ENCODE assay signal across 22 mouse cellular contexts in genomic region chr5:73364107-73364864, GRCm38 (mm10). TPM values are rescaled to one million over a fixed set of nuclear protein-coding genes. Genes with fewer than 3 reads are reported as not detected.
DNase-seq lines count a peak whose midpoint lies in the region; ATAC-seq and TF ChIP-seq lines count a peak whose summit lies in the region.
"Had no signal": no experiment of that assay in that cellular context is flagged by ENCODE, and none has a peak within 500 bp of the region (broad histone marks: within the 10 kb centered on the region; RNA-seq: fewer than 3 reads in every experiment).

No protein-coding gene starts in this region.

- DNase-seq in heart, postnatal 0 days (ENCODE audit: low spot score): peak; percentile 18
- no peak for DNase-seq in heart, embryonic 10.5 days (ENCODE audit: low spot score)
- DNase-seq in liver, embryonic 14.5 days (ENCODE audit: low read depth in 3 of 3, low spot score in 3 of 3): peak; percentile 69 to 72 (median 69)
- no peak for DNase-seq in left cerebral cortex, adult 9 months (ENCODE audit: low spot score in 2 of 2)
- DNase-seq in right cerebral cortex, adult 2 months (ENCODE audit: low spot score in 2 of 2): no peak
- DNase-seq: adrenal gland, postnatal 14 days; cerebellum, postnatal 14 days; forebrain, postnatal 0 days; gastrocnemius, postnatal 14 days; kidney, adult 18-20 months; kidney, postnatal 36 days; thymus, postnatal 25 days had no signal

- H3K27me3 ChIP-seq in heart, postnatal 0 days (ENCODE audit: control insufficient read depth, insufficient read depth, low read length): no peaks in the 10 kb centered on the region
- H3K27me3 ChIP-seq in heart, embryonic 10.5 days (ENCODE audit: insufficient read depth, poor library complexity, severe bottlenecking): no peaks in the 10 kb centered on the region
- H3K27me3 ChIP-seq in liver, embryonic 14.5 days (ENCODE audit: control insufficient read depth, insufficient read depth, low read length): peaks cover 2% of the 10 kb centered on the region; the same call in 1 of the 2 replicates
- H3K27me3 ChIP-seq: heart, embryonic 15.5 days; lung, embryonic 15.5 days; neural tube, embryonic 12.5 days had no signal

- H3K4me2 ChIP-seq in heart, postnatal 0 days (ENCODE audit: low read depth, low read length): no peak overlapping the region
- H3K4me2 ChIP-seq in liver, embryonic 14.5 days (ENCODE audit: low read depth): peak overlapping the region; percentile 64
- H3K4me2 ChIP-seq: heart, embryonic 15.5 days; hindbrain, embryonic 13.5 days; lung, embryonic 15.5 days; neural tube, embryonic 12.5 days had no signal

- H3K9ac ChIP-seq in heart, postnatal 0 days (replicated peaks; ENCODE audit: low read depth, low read length): no peak overlapping the region
- H3K9ac ChIP-seq in liver, embryonic 14.5 days (replicated peaks): peak overlapping the region; percentile 48
- H3K9ac ChIP-seq: forebrain, postnatal 0 days; heart, embryonic 15.5 days; hindbrain, embryonic 13.5 days; lung, embryonic 15.5 days; neural tube, embryonic 12.5 days had no signal

- H3K4me1 ChIP-seq in heart, postnatal 0 days (ENCODE audit: control insufficient read depth, insufficient read depth): peaks cover 7% of the 10 kb centered on the region; the same call in 1 of the 2 replicates
- H3K4me1 ChIP-seq in heart, embryonic 10.5 days: peaks cover 11% of the 10 kb centered on the region
- H3K4me1 ChIP-seq in liver, embryonic 14.5 days (replicated peaks; ENCODE audit: control insufficient read depth in 2 of 2, insufficient read depth in 2 of 2, low read length in 1 of 2): peaks cover 31 to 34% of the 10 kb centered on the region in 2 experiments

- WGBS in heart, postnatal 0 days: 78% methylated on average over 2 of the region's 2 CpGs
- WGBS in heart, embryonic 10.5 days: 77% methylated on average over 2 of the region's 2 CpGs
- WGBS in liver, embryonic 14.5 days (ENCODE audit: insufficient replicate concordance): 79% methylated on average over 2 of the region's 2 CpGs

- no peaks in the 10 kb centered on the region for H3K36me3 ChIP-seq in heart, postnatal 0 days (replicated peaks; ENCODE audit: control insufficient read depth, insufficient read depth, low read length)
- H3K36me3 ChIP-seq in heart, embryonic 10.5 days: no peaks in the 10 kb centered on the region
- no peaks in the 10 kb centered on the region for H3K36me3 ChIP-seq in liver, embryonic 14.5 days (replicated peaks; ENCODE audit: control insufficient read depth, insufficient read depth, low read depth)
- H3K36me3 ChIP-seq: heart, embryonic 15.5 days; hindbrain, embryonic 13.5 days; lung, embryonic 15.5 days; neural tube, embryonic 12.5 days had no signal

- H3K9me3 ChIP-seq in heart, postnatal 0 days (replicated peaks; ENCODE audit: control insufficient read depth, low read length): no peaks in the 10 kb centered on the region
- H3K9me3 ChIP-seq in heart, embryonic 10.5 days: no peaks in the 10 kb centered on the region
- no peaks in the 10 kb centered on the region for H3K9me3 ChIP-seq in liver, embryonic 14.5 days (ENCODE audit: control insufficient read depth, low read length)
- H3K9me3 ChIP-seq: heart, embryonic 15.5 days; hindbrain, embryonic 13.5 days; lung, embryonic 15.5 days; neural tube, embryonic 12.5 days had no signal

- H3K27ac ChIP-seq in heart, postnatal 0 days (ENCODE audit: low read depth): no peak overlapping the region
- no peak overlapping the region for H3K27ac ChIP-seq in heart, embryonic 10.5 days
- peak overlapping the region; percentile 75 for H3K27ac ChIP-seq in liver, embryonic 14.5 days
- H3K27ac ChIP-seq: heart, embryonic 15.5 days; hindbrain, embryonic 13.5 days; lung, embryonic 15.5 days; neural tube, embryonic 12.5 days had no signal

- ATAC-seq in heart, postnatal 0 days (ENCODE audit: insufficient read depth, low read depth): no peak
- ATAC-seq in common myeloid progenitor, adult 5-6 weeks (replicated peaks; ENCODE audit: low read depth, poor library complexity, severe bottlenecking): peak; percentile 55
- ATAC-seq in liver, embryonic 14.5 days (ENCODE audit: insufficient read depth): peak; percentile 91
- no peak for ATAC-seq in frontal cortex, adult (ENCODE audit: low TSS enrichment)
- ATAC-seq: forebrain, postnatal 0 days had no signal

- TF ChIP-seq EP300 in heart, postnatal 0 days (IDR thresholded peaks at IDR 0.05; ENCODE audit: low read depth): no peak
- TF ChIP-seq EP300 in liver, embryonic 14.5 days (IDR thresholded peaks at IDR 0.05; ENCODE audit: low read depth): peak; percentile 89

- no peak for TF ChIP-seq CTCF in heart, postnatal 0 days (IDR thresholded peaks at IDR 0.05; ENCODE audit: low read depth)
- no peak for TF ChIP-seq CTCF in liver, embryonic 14.5 days (IDR thresholded peaks at IDR 0.05; ENCODE audit: low read depth)

- no peak overlapping the region for H3K4me3 ChIP-seq in heart, postnatal 0 days (ENCODE audit: low read depth, low read length)
- H3K4me3 ChIP-seq in heart, embryonic 10.5 days: no peak overlapping the region
- H3K4me3 ChIP-seq in liver, embryonic 14.5 days (ENCODE audit: insufficient read depth in 1 of 2, low read depth in 2 of 2, low read length in 2 of 2): 0 out of 4 replicates have a peak overlapping the region, but pooled peaks of 1 of the 2 experiments have one; percentile 10
- H3K4me3 ChIP-seq: heart, embryonic 15.5 days; hindbrain, embryonic 13.5 days; lung, embryonic 15.5 days; neural tube, embryonic 12.5 days had no signal

RNA-seq across cellular contexts. Expression of gene Ociad2, which starts 23.5 kb away (rescaled TPM):
- 6.7 and 13.3 TPM in 2 replicates for total RNA-seq in heart, postnatal 0 days (2014; rRNA removed; ENCODE audit: low replicate concordance)
- 16.7 and 19.6 TPM in 2 replicates for polyA plus RNA-seq in heart, postnatal 0 days (2015; fragmentation: Nextera tagmentation; extraction: Ambion mirVana)
- polyA plus RNA-seq in heart, embryonic 10.5 days (2016; fragmentation: Nextera tagmentation; extraction: Ambion mirVana): 21.0 and 23.1 TPM in 2 replicates
- 8.9 and 23.2 TPM in 2 replicates for total RNA-seq in common myeloid progenitor, adult 5-6 weeks (2017)
- polyA plus RNA-seq in liver, embryonic 14.5 days (2012; rRNA removed): 0.51 and 0.95 TPM in 2 replicates
- polyA plus RNA-seq in liver, embryonic 14.5 days (2014; fragmentation: Nextera tagmentation; extraction: Ambion mirVana): 2.8 and 3.6 TPM in 2 replicates

RNA-seq across cellular contexts. Expression of gene Cwh43, which starts 41.6 kb away (rescaled TPM):
- total RNA-seq in heart, postnatal 0 days (2014; rRNA removed; ENCODE audit: low replicate concordance): not detected in 2 replicates
- 0.08 TPM in 1 of 2 replicates, not detected in the other for polyA plus RNA-seq in heart, postnatal 0 days (2015; fragmentation: Nextera tagmentation; extraction: Ambion mirVana)
- polyA plus RNA-seq in heart, embryonic 10.5 days (2016; fragmentation: Nextera tagmentation; extraction: Ambion mirVana): 0.09 TPM in 1 of 2 replicates, not detected in the other
- total RNA-seq in common myeloid progenitor, adult 5-6 weeks (2017): not detected in 2 replicates
- not detected in 2 replicates for polyA plus RNA-seq in liver, embryonic 14.5 days (2012; rRNA removed)
- not detected in 2 replicates for polyA plus RNA-seq in liver, embryonic 14.5 days (2014; fragmentation: Nextera tagmentation; extraction: Ambion mirVana)
- total RNA-seq: adrenal gland, postnatal 14 days; gastrocnemius, postnatal 14 days; megakaryocyte, adult 5-6 weeks had no signal
- polyA plus RNA-seq: C2C12; heart, embryonic 15.5 days; limb, embryonic 11.5 days; lung, embryonic 15.5 days; neural tube, embryonic 12.5 days; stomach, embryonic 14.5 days had no signal

Comparison
In these comparisons a context has a peak if more than half of its experiments do, and no peak if none do; other contexts are left out.
1. DNase-seq: peak in heart, postnatal 0 days (single experiment) and liver, embryonic 14.5 days (3 of 3); none in heart, embryonic 10.5 days (single experiment), left cerebral cortex, adult 9 months (0 of 2) and right cerebral cortex, adult 2 months (0 of 2).
2. ATAC-seq: peak in common myeloid progenitor, adult 5-6 weeks (single experiment) and liver, embryonic 14.5 days (single experiment); none in heart, postnatal 0 days (single experiment) and frontal cortex, adult (single experiment).